Mouse (Mus musculus) midbrain, embryonic 16.5 days (tissue): ENCODE data around the gene Sord. TPM values are rescaled to one million over a fixed set of nuclear protein-coding genes. Genes with fewer than 3 reads are reported as not detected.
A peak's percentile ranks its signal among the peaks of the same experiment; 100 is the strongest.

ENCODE experiments used
- ATAC-seq: fragments of 200-750 bp; cut with Nextera tagmentation; 2 replicates; pipeline ENCODE4 v1.8.0; 2017; ENCODE audit warnings: moderate TSS enrichment
- H3K27ac ChIP-seq: fragments of 300-500 bp; sonication (generic); 2 replicates; pipeline ENCODE4 v1.5.1; 2014; ENCODE audit warnings: mild to moderate bottlenecking, low read length, mixed read lengths
- H3K27me3 ChIP-seq: fragments of 300-500 bp; sonication (generic); 2 replicates; pipeline ENCODE4 v1.6.1; 2014; ENCODE audit warnings: low read depth, low read length, mixed read lengths; ENCODE audit not compliant: control insufficient read depth, insufficient read depth
- H3K36me3 ChIP-seq: fragments of 300-500 bp; sonication (generic); 2 replicates; pipeline ENCODE4 v1.6.1; 2014; ENCODE audit warnings: mild to moderate bottlenecking, low read length, moderate library complexity, mixed read lengths; ENCODE audit not compliant: control insufficient read depth, insufficient read depth
- H3K4me1 ChIP-seq: fragments of 300-500 bp; sonication (generic); 2 replicates; pipeline ENCODE4 v1.6.1; 2014; ENCODE audit warnings: mild to moderate bottlenecking, low read length, mixed read lengths; ENCODE audit not compliant: control insufficient read depth, insufficient read depth
- H3K4me2 ChIP-seq: fragments of 300-500 bp; sonication (generic); 2 replicates; pipeline ENCODE4 v1.6.1; 2014; ENCODE audit warnings: mild to moderate bottlenecking, low read length, mixed read lengths
- H3K4me3 ChIP-seq: fragments of 300-500 bp; sonication (generic); 2 replicates; pipeline ENCODE4 v1.5.1; 2014; ENCODE audit warnings: low read depth, mild to moderate bottlenecking, low read length, moderate library complexity, mixed read lengths
- H3K9ac ChIP-seq: fragments of 300-500 bp; sonication (generic); 2 replicates; pipeline ENCODE4 v1.6.1; 2014; ENCODE audit warnings: low read depth, low read length, mixed read lengths
- H3K9me3 ChIP-seq: fragments of 300-500 bp; sonication (generic); replicated peaks from 2 replicates; pipeline ENCODE4 v1.6.1; 2014; ENCODE audit warnings: mild to moderate bottlenecking, low read length, mixed read lengths; ENCODE audit not compliant: control insufficient read depth, poor library complexity, severe bottlenecking
- WGBS: fragments of 180-500 bp; shearing (Covaris S2); extraction: QIAGEN DNeasy Blood & Tissue Kit; methylation state at CpG from one replicate; pipeline ENCODE4 v1.1.7; 2014; 5-methylcytosine and 5-hydroxymethylcytosine counted together
- polyA plus RNA-seq: library from polyadenylated mRNA; unstranded; fragments of >200 nt; fragmentation: Nextera tagmentation; extraction: Ambion mirVana; gene quantifications from 2 replicates; pipeline ENCODE4 v1.2.1, GENCODE M21; 2015

Gene Sord
- polyA plus RNA-seq, result 23.0 and 25.5 TPM in 2 replicates

DNA sequence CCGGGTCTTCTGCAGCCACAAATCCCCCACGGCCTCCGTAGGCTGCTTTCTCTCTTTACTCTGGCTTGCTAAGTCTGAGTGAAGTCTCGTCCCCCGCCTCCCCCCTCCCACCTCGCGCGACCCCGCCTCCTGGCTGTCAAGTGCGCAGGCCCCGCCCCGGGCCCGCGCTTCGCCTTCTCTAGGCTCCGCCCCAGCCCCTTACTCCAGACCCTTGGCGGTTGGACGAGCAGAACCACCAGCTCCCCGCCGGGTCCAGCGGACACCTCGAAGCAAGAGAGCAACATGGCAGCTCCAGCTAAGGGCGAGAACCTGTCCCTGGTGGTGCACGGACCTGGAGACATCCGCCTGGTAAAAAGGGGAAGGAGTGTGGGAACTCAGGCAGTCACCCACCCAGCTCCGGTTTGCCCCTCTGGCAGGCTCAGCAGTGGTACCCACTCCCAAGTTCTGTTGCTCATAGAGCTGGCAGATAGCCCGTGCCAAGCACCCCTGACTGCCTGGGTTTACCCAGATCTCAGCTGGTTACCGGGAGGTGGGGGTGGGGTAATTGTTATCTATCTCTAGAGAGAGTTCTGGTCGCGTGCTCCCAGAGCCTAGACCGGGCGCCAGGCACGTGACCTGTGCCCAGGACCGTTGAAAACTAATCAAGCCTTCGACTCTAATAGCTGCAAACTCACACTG lies at the start of gene Sord:
Gene Sord, plus strand, starts transcription at position 139 of the 678 bp plus-strand sequence.
- 1% methylated on average over 35 of the region's 35 CpGs for WGBS
- 0 out of 2 replicates have a peak, but pooled peaks cover 2% of the 10 kb centered on the region for H3K4me1 ChIP-seq
- peak; percentile 95 for ATAC-seq
- H3K4me2 ChIP-seq, result peak within 1 kb of the TSS; percentile 72
- H3K36me3 ChIP-seq, result no peaks in the 10 kb centered on the region
- no peaks in the 10 kb centered on the region for H3K27me3 ChIP-seq
- peak within 1 kb of the TSS; percentile 53 for H3K9ac ChIP-seq
- H3K9me3 ChIP-seq, result no peaks in the 10 kb centered on the region
- H3K4me3 ChIP-seq, result peak within 1 kb of the TSS; percentile 57
- peak within 1 kb of the TSS; percentile 53 for H3K27ac ChIP-seq

DNA sequence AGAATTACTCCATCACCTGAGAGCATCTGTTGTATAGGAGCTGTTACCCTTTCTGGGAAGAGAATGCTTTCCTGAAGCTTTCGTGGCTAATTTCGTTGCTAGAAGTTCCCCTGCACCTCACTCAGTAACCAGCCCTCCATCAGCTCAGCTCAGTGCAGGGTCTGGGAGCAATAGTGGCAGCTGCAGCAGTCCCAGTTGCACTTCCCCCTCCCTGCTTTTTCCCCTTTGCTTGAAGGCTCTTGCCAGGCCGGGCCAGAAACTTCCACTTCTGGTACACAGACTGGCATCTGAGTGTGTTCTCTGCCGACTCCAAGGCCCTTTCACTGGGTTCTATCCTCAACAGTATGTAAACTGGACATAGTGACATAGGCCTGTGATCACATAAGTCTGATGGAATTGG lies 49.5 kb upstream of the Sord start:
- Histone ChIP-seq H3K4me3 (no peak overlapping the region), H3K4me1 (no peaks in the 10 kb centered on the region), H3K4me2 (no peak overlapping the region), H3K9ac (no peak overlapping the region), H3K27ac (no peak overlapping the region), H3K36me3 (no peaks in the 10 kb centered on the region), H3K9me3 (no peaks in the 10 kb centered on the region), H3K27me3 (no peaks in the 10 kb centered on the region)
- ATAC-seq, result no peak
- 93% methylated on average over 4 of the region's 4 CpGs for WGBS

DNA sequence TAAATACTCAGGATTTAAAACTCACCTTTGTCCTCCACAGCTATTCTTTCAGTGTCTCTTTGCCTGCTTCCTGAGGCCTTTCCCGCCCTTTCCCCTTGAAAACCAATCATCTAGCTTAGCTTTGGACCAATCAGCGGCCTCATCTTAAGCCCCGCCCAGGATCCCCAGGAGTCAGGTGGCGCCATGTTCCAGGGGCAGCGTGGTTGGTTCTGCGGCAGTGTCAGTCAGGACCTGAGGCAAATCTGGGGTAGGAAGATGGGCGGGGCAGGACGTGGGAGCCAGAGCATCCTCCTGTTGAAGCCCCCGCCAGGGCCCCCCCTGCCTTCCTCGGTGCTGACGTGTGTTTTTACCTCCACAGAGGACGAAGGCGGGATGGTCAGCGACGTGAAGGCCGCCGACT lies 48.4 kb upstream of the Sord start, which contains the start of the genes Patl2 and Terb2:
Gene Patl2, minus strand, starts transcription at position 84 of the 400 bp plus-strand sequence.
Gene Terb2, plus strand, starts transcription at position 167 of the 400 bp plus-strand sequence.
- no peaks in the 10 kb centered on the region for H3K4me1 ChIP-seq
- H3K9me3 ChIP-seq, result no peaks in the 10 kb centered on the region
- H3K9ac ChIP-seq, result no peak within 1 kb of the TSS
- no peak for ATAC-seq
- H3K4me2 ChIP-seq, result no peak within 1 kb of the TSS
- no peaks in the 10 kb centered on the region for H3K36me3 ChIP-seq
- WGBS, result 85% methylated on average over 17 of the region's 17 CpGs
- no peaks in the 10 kb centered on the region for H3K27me3 ChIP-seq
- no peak within 1 kb of the TSS for H3K4me3 ChIP-seq
- H3K27ac ChIP-seq, result no peak within 1 kb of the TSS

DNA sequence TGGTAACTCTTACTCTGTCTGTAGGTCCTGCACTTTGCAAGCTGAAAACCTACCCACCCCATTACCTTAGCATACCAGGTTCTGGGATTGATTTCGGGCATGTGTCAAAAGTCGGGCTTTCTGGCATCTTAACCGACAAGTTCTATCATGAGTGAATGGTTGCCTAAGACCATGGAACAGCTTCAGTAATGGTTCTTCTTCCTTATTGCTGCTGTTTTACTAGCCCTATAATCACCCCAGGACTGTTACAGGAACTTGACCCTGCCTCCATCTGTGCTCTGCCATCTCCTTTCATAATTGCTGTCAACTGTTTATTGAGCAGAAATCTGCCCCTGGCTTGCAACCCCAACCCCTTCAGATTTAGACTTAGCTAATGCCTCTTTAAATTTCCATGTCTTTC lies 47.8 kb upstream of the Sord start:
- Histone ChIP-seq H3K4me3 (no peak overlapping the region), H3K36me3 (no peaks in the 10 kb centered on the region), H3K4me1 (no peaks in the 10 kb centered on the region), H3K9me3 (no peaks in the 10 kb centered on the region), H3K4me2 (no peak overlapping the region), H3K9ac (no peak overlapping the region), H3K27ac (no peak overlapping the region), H3K27me3 (no peaks in the 10 kb centered on the region)
- 97% methylated on average over 3 of the region's 3 CpGs for WGBS
- ATAC-seq, result no peak

DNA sequence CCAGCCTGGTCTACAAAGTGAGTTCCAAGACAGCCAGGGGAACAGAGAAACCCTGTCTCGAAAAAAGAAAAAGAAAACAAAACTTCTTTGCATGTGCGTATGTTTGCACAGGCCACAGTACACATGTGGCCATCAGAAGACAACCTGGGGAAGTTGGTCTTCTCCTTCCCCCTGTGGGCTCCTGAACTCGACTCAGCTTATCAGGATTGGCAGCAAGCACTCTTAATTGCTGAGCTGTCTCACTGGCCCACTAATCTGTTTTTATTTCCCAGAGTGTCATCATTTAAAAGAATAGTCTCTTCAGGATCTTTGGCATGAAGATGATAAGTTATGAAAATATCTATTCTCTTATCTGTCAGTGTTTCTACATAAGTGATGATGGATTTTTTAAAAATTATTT lies 42.7 kb upstream of the Sord start:
- no peak for ATAC-seq

DNA sequence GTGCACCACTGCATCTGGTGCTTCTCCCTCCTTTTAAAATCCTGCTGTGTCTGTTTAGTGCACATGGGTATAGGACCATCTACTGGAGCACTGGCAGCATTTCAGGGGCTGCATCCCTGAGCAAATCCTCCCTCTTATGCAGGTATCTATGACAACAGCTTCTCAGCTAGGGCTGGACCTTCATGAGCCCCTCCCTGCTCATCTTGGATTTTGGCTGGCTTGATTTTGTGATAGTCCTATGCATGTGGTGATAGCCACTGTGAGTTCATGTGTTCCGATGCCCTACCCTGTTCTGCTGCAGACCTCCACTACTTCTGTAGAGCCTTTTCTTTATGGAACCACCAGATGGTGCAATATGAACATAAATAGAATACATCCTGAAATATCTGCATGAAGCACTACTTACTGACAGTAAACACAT lies 40.0 kb upstream of the Sord start:
- no peak overlapping the region for H3K4me3 ChIP-seq
- 33% methylated on average over 1 of the region's 1 CpGs for WGBS
- no peaks in the 10 kb centered on the region for H3K4me1 ChIP-seq
- no peak overlapping the region for H3K9ac ChIP-seq
- no peaks in the 10 kb centered on the region for H3K9me3 ChIP-seq
- no peaks in the 10 kb centered on the region for H3K27me3 ChIP-seq
- peak; percentile 87 for ATAC-seq
- H3K36me3 ChIP-seq, result no peaks in the 10 kb centered on the region
- no peak overlapping the region for H3K27ac ChIP-seq
- H3K4me2 ChIP-seq, result no peak overlapping the region

More for the DNA sequence above, 42.7 kb upstream of the Sord start:
- 86% methylated on average over 3 of the region's 3 CpGs for whole genome bisulfite sequencing
- H3K9me3 ChIP-seq, result no peaks in the 10 kb centered on the region
- H3K27me3 ChIP-seq, result no peaks in the 10 kb centered on the region
- no peak overlapping the region for H3K4me3 ChIP-seq
- no peaks in the 10 kb centered on the region for H3K4me1 ChIP-seq
- no peak overlapping the region for H3K9ac ChIP-seq
- H3K36me3 ChIP-seq, result no peaks in the 10 kb centered on the region
- no peak overlapping the region for H3K27ac ChIP-seq
- H3K4me2 ChIP-seq, result no peak overlapping the region

DNA sequence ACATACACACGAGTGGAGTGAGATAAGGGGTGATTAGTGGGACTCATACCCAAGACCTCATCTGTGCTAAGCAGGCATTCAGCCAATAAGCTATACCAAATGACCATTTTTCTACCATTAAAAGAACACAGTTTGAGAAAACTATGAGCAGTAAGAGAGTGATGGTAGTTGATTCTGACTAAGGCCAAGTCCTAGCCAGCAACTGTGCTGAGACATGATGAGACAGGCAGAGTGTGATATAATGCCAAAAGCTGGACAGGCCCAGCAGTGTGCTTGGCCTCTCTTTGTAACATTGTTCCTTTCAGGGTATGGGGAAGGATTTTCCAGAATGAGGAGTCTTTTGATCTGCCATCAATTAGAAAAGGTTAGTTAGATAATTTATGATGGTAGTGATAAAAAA lies 33.0 kb upstream of the Sord start:
- WGBS, result 86% methylated on average over 1 of the region's 1 CpGs
- no peak overlapping the region for H3K9ac ChIP-seq
- no peak for ATAC-seq
- no peaks in the 10 kb centered on the region for H3K36me3 ChIP-seq
- no peak overlapping the region for H3K4me3 ChIP-seq
- no peak overlapping the region for H3K27ac ChIP-seq
- no peaks in the 10 kb centered on the region for H3K9me3 ChIP-seq
- no peaks in the 10 kb centered on the region for H3K4me1 ChIP-seq
- no peaks in the 10 kb centered on the region for H3K27me3 ChIP-seq
- no peak overlapping the region for H3K4me2 ChIP-seq

DNA sequence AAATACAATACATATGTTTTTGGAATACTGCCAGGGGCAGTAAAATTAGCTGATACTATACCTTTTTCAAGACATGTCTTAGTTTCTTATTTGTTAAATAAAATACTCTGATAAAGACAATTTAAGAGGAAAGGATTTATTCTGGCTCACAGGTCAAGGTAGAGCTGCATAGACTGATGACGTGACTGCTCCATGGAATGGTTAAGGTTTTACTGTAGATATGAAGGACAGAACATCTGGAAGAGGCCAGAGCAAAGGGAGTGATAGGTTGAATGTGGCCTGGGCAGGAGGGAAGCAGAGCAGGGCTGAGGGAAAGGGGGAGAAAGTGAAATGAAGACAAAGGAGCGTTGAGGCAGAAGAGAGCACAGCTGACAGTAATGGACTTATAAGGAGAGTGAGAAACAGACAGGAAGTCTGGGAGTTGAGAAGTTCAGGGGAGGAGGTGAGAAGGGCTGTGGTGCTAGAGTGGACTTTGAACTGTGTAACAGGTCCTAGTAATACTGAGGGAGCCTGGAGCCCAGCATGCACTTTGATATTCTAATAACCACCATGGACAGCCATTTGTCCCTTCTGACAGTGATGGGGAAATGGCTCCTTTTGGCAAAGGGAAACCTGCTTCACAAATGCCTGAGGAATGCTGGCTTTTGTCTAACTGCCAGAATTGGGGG lies 28.0 kb upstream of the Sord start:
- Histone ChIP-seq H3K4me1 (no peaks in the 10 kb centered on the region), H3K4me2 (no peak overlapping the region), H3K9me3 (no peaks in the 10 kb centered on the region), H3K27me3 (no peaks in the 10 kb centered on the region), H3K36me3 (no peaks in the 10 kb centered on the region), H3K9ac (no peak overlapping the region), H3K4me3 (no peak overlapping the region), H3K27ac (no peak overlapping the region)
- ATAC-seq, result no peak
- WGBS, result 78% methylated on average over 2 of the region's 2 CpGs

DNA sequence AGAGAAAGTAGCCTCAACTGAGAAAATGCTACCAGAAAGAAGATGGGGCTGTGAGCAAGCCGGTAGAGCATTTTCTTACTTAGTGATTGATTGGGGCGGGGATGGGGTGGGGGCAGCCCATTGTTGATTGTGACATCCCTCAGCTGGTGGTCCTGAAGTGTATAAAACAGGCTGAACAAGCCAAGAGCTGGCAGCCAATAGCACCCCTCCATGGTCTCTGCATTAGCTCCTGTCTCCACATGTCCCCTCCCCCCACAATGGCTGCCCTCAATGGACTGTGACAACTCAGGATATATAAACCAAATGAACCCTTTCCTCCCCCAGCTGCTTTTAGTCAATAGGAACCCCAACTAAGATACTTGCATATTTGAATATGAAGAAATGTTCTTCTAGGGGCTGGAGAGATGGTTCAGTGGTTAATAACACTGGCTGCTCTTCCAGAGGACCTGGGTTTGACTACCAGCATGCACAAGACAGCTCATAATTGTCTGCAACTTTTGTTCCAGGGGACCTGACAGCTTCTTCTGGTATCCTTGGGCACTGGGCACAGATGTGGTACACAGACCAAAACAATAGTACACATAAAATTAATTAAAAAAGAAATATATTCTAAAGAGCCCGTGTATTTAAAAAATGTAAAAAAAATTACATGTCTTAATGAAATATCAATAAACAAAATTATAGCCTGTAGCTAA lies 23.9 kb upstream of the Sord start:
- no peak overlapping the region for H3K27ac ChIP-seq
- ATAC-seq, result no peak

More for the DNA sequence above, 23.9 kb upstream of the Sord start:
- no peak overlapping the region for H3K4me3 ChIP-seq
- no peak overlapping the region for H3K9ac ChIP-seq
- no peaks in the 10 kb centered on the region for H3K4me1 ChIP-seq
- 46% methylated on average over 3 of the region's 3 CpGs for WGBS
- no peak overlapping the region for H3K4me2 ChIP-seq
- no peaks in the 10 kb centered on the region for H3K36me3 ChIP-seq
- H3K9me3 ChIP-seq, result no peaks in the 10 kb centered on the region
- no peaks in the 10 kb centered on the region for H3K27me3 ChIP-seq
